ENCODE assay signal across 10 mouse cellular contexts in the genomic region with DNA sequence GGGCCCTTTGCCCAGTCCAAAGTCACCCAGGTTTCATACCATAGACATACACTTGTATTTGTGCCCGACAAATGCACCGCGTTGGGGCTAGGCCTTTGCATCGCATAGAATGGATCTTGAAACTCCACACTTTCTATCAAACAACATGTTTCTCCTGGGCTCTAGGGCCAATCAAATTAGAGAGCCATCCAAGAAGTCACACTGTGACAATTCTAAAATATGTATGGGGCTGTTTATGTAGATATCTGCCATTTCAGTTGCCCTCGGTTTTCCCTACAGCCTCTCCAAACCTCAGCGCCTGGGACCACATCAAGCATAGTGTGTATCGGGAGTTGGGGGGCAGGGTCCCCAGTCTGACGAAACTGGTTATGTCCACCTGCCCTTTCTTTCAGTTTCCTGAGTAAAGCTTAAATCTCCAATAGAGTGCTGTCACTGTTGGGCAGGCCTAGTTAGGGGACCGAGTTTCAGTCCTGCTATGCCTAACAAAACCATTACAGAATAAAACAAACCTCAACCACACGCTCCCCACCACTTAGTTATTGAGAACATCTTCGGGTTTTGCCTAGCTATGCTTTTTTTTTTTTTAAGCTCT. TPM values are rescaled to one million over a fixed set of nuclear protein-coding genes. Genes with fewer than 3 reads are reported as not detected.
A peak's percentile ranks its signal among the peaks of the same experiment; 100 is the strongest.
DNase-seq lines count a peak whose midpoint lies in the region; ATAC-seq lines count a peak whose summit lies in the region.
"Had no signal": no experiment of that assay in that cellular context is flagged by ENCODE, and none has a peak within 500 bp of the region (broad histone marks: within the 10 kb centered on the region; RNA-seq: fewer than 3 reads in every experiment).

No protein-coding gene starts in this region.

- no peaks in the 10 kb centered on the region for H3K9me3 ChIP-seq in intestine, embryonic 14.5 days (ENCODE audit: control insufficient read depth, low read length)
- no peaks in the 10 kb centered on the region for H3K9me3 ChIP-seq in intestine, embryonic 15.5 days
- H3K9me3 ChIP-seq in embryonic facial prominence, embryonic 15.5 days (replicated peaks), result no peaks in the 10 kb centered on the region
- no peaks in the 10 kb centered on the region for H3K9me3 ChIP-seq in hindbrain, embryonic 16.5 days (ENCODE audit: control insufficient read depth, low read length)
- no peaks in the 10 kb centered on the region for H3K9me3 ChIP-seq in neural tube, embryonic 12.5 days

- H3K36me3 ChIP-seq in intestine, embryonic 14.5 days (ENCODE audit: control insufficient read depth, insufficient read depth, low read length), result no peaks in the 10 kb centered on the region
- no peaks in the 10 kb centered on the region for H3K36me3 ChIP-seq in intestine, embryonic 15.5 days
- no peaks in the 10 kb centered on the region for H3K36me3 ChIP-seq in embryonic facial prominence, embryonic 15.5 days
- no peaks in the 10 kb centered on the region for H3K36me3 ChIP-seq in hindbrain, embryonic 16.5 days (ENCODE audit: control insufficient read depth, insufficient read depth, low read length)
- no peaks in the 10 kb centered on the region for H3K36me3 ChIP-seq in neural tube, embryonic 12.5 days

- peak; percentile 70 for DNase-seq in intestine, embryonic 14.5 days (ENCODE audit: low spot score)
- no peak for DNase-seq in spleen, postnatal 36 days (ENCODE audit: low spot score in 2 of 2)
- DNase-seq: cerebellum, adult 11-12 months; kidney, adult 2 months had no signal

- no peak overlapping the region for H3K4me3 ChIP-seq in intestine, embryonic 14.5 days (ENCODE audit: low read depth, low read length)
- no peak overlapping the region for H3K4me3 ChIP-seq in intestine, embryonic 15.5 days (replicated peaks)
- H3K4me3 ChIP-seq in embryonic facial prominence, embryonic 15.5 days (replicated peaks), result peak overlapping the region; percentile 72
- H3K4me3 ChIP-seq in hindbrain, embryonic 16.5 days (ENCODE audit: low read length), result peak overlapping the region; percentile 46
- H3K4me3 ChIP-seq in neural tube, embryonic 12.5 days, result peak overlapping the region; percentile 47; the same call in 1 of the 2 replicates

- no peak overlapping the region for H3K9ac ChIP-seq in intestine, embryonic 14.5 days (ENCODE audit: low read length)
- H3K9ac ChIP-seq in intestine, embryonic 15.5 days, result no peak overlapping the region
- peak overlapping the region; percentile 29 for H3K9ac ChIP-seq in embryonic facial prominence, embryonic 15.5 days
- no peak overlapping the region for H3K9ac ChIP-seq in hindbrain, embryonic 16.5 days (ENCODE audit: low read depth, low read length)
- no peak overlapping the region for H3K9ac ChIP-seq in neural tube, embryonic 12.5 days

- no peak for ATAC-seq in intestine, embryonic 14.5 days (replicated peaks; ENCODE audit: low FRiP score, low TSS enrichment, low read depth)
- ATAC-seq in intestine, embryonic 15.5 days, result no peak
- ATAC-seq in embryonic facial prominence, embryonic 15.5 days (ENCODE audit: insufficient number of reproducible peaks, low FRiP score, low TSS enrichment, low read depth), result no peak
- no peak for ATAC-seq in hindbrain, embryonic 16.5 days
- ATAC-seq in neural tube, embryonic 12.5 days (ENCODE audit: low FRiP score, low read depth), result no peak
- ATAC-seq in erythroblast, adult 5-6 weeks (replicated peaks; ENCODE audit: low FRiP score, poor library complexity, severe bottlenecking), result no peak
- no peak for ATAC-seq in cerebellum, adult (ENCODE audit: insufficient number of reproducible peaks, low FRiP score, low TSS enrichment)

- peaks cover 100% of the 10 kb centered on the region for H3K27me3 ChIP-seq in intestine, embryonic 14.5 days (replicated peaks; ENCODE audit: control insufficient read depth, insufficient read depth, low read length)
- H3K27me3 ChIP-seq in intestine, embryonic 15.5 days (replicated peaks), result peaks cover 95% of the 10 kb centered on the region
- H3K27me3 ChIP-seq in embryonic facial prominence, embryonic 15.5 days, result peaks cover 75% of the 10 kb centered on the region
- H3K27me3 ChIP-seq in hindbrain, embryonic 16.5 days (replicated peaks; ENCODE audit: control insufficient read depth, insufficient read depth, low read length), result peaks cover 47% of the 10 kb centered on the region
- H3K27me3 ChIP-seq in neural tube, embryonic 12.5 days (replicated peaks), result peaks cover 89% of the 10 kb centered on the region

- peaks cover 9% of the 10 kb centered on the region for H3K4me1 ChIP-seq in intestine, embryonic 14.5 days (replicated peaks; ENCODE audit: control insufficient read depth, insufficient read depth, low read length)
- peaks cover 21% of the 10 kb centered on the region for H3K4me1 ChIP-seq in intestine, embryonic 15.5 days (replicated peaks)
- peaks cover 52% of the 10 kb centered on the region for H3K4me1 ChIP-seq in embryonic facial prominence, embryonic 15.5 days
- peaks cover 24% of the 10 kb centered on the region for H3K4me1 ChIP-seq in hindbrain, embryonic 16.5 days (ENCODE audit: control insufficient read depth, insufficient read depth, low read depth, low read length)
- peaks cover 54% of the 10 kb centered on the region for H3K4me1 ChIP-seq in neural tube, embryonic 12.5 days

- H3K27ac ChIP-seq in intestine, embryonic 14.5 days (ENCODE audit: low read depth), result no peak overlapping the region
- H3K27ac ChIP-seq in intestine, embryonic 15.5 days, result no peak overlapping the region
- peak overlapping the region; percentile 82 for H3K27ac ChIP-seq in embryonic facial prominence, embryonic 15.5 days (replicated peaks)
- H3K27ac ChIP-seq in hindbrain, embryonic 16.5 days (ENCODE audit: low read depth, low read length), result no peak overlapping the region
- no peak overlapping the region for H3K27ac ChIP-seq in neural tube, embryonic 12.5 days

- 6% methylated on average over 11 of the region's 11 CpGs for WGBS in intestine, embryonic 14.5 days
- 12% methylated on average over 11 of the region's 11 CpGs for WGBS in intestine, embryonic 15.5 days
- 27% methylated on average over 11 of the region's 11 CpGs for WGBS in embryonic facial prominence, embryonic 15.5 days
- WGBS in hindbrain, embryonic 16.5 days, result 16% methylated on average over 11 of the region's 11 CpGs
- WGBS in neural tube, embryonic 12.5 days, result 7% methylated on average over 11 of the region's 11 CpGs

- no peak overlapping the region for H3K4me2 ChIP-seq in intestine, embryonic 14.5 days (ENCODE audit: low read length)
- H3K4me2 ChIP-seq in intestine, embryonic 15.5 days (replicated peaks), result no peak overlapping the region
- peak overlapping the region; percentile 80 for H3K4me2 ChIP-seq in embryonic facial prominence, embryonic 15.5 days (replicated peaks)
- peak overlapping the region; percentile 13; the same call in 1 of the 2 replicates for H3K4me2 ChIP-seq in hindbrain, embryonic 16.5 days (ENCODE audit: low read length)
- H3K4me2 ChIP-seq in neural tube, embryonic 12.5 days (replicated peaks), result peak overlapping the region; percentile 89

RNA-seq across cellular contexts. Expression of a gene that starts 2.2 kb away (rescaled TPM):
- 2.8 and 3.1 TPM in 2 replicates for polyA plus RNA-seq in intestine, embryonic 14.5 days (2014; fragmentation: Nextera tagmentation; extraction: Ambion mirVana)
- 3.2 and 3.8 TPM in 2 replicates for polyA plus RNA-seq in intestine, embryonic 15.5 days (2015; fragmentation: Nextera tagmentation; extraction: Ambion mirVana)
- polyA plus RNA-seq in embryonic facial prominence, embryonic 15.5 days (2015; fragmentation: Nextera tagmentation; extraction: Ambion mirVana), result 181 and 201 TPM in 2 replicates
- 28.9 and 30.5 TPM in 2 replicates for polyA plus RNA-seq in hindbrain, embryonic 16.5 days (2015; fragmentation: Nextera tagmentation; extraction: Ambion mirVana)
- 38.8 and 50.5 TPM in 2 replicates for polyA plus RNA-seq in neural tube, embryonic 12.5 days (2016; fragmentation: Nextera tagmentation; extraction: Ambion mirVana)
- not detected in 2 replicates for total RNA-seq in erythroblast, adult 5-6 weeks (2015; ENCODE audit: low replicate concordance)
- total RNA-seq in erythroblast, adult 5-6 weeks (2017; ENCODE audit: low replicate concordance), result not detected in 2 replicates

Comparison
In these comparisons a context has a peak if more than half of its experiments do, and no peak if none do; other contexts are left out.
1. H3K4me2 ChIP-seq: peak in embryonic facial prominence, embryonic 15.5 days (single experiment), hindbrain, embryonic 16.5 days (single experiment) and neural tube, embryonic 12.5 days (single experiment); none in intestine, embryonic 14.5 days (single experiment) and intestine, embryonic 15.5 days (single experiment).
2. H3K4me3 ChIP-seq: peak in embryonic facial prominence, embryonic 15.5 days (single experiment), hindbrain, embryonic 16.5 days (single experiment) and neural tube, embryonic 12.5 days (single experiment); none in intestine, embryonic 14.5 days (single experiment) and intestine, embryonic 15.5 days (single experiment).